Mouse (Mus musculus) CH12.LX (cell line): ENCODE measurements around the gene Gfod2. TPM values are rescaled to one million over a fixed set of nuclear protein-coding genes. Genes with fewer than 3 reads are reported as not detected.

Experiments used
- DNase-seq: peaks from one replicate; pipeline ENCODE4 v3.0.0-alpha.2; 2013; ENCODE audit errors: extremely low read depth
- H3K27ac ChIP-seq: 2 replicates; pipeline ENCODE4 v1.5.1; 2012; ENCODE audit warnings: low read depth, mild to moderate bottlenecking, control low read depth, moderate library complexity; ENCODE audit not compliant: insufficient read depth
- H3K27me3 ChIP-seq: replicated peaks from 2 replicates; pipeline ENCODE3; 2012; ENCODE audit warnings: inconsistent platforms
- H3K36me3 ChIP-seq, 2 experiments: replicated peaks in 1 of 2; 2 replicates each; pipeline versions ENCODE3 to v1.6.1; 2012; ENCODE audit warnings: inconsistent platforms in 1 of 2, low read length in 1 of 2, mild to moderate bottlenecking in 1 of 2, mixed read lengths in 1 of 2, moderate library complexity in 1 of 2; ENCODE audit not compliant: control insufficient read depth in 1 of 2, insufficient read depth in 1 of 2
- H3K4me1 ChIP-seq, 2 experiments: 2 replicates each; pipeline ENCODE4 v1.6.1; 2012; ENCODE audit warnings: inconsistent platforms in 1 of 2, moderate library complexity in 1 of 2; ENCODE audit not compliant: insufficient read depth in 2 of 2, control insufficient read depth in 1 of 2
- H3K4me2 ChIP-seq: 2 replicates; pipeline ENCODE4 v1.6.1; 2012; ENCODE audit warnings: low read depth, mild to moderate bottlenecking, control low read depth; ENCODE audit not compliant: poor library complexity, insufficient read depth, severe bottlenecking
- H3K4me3 ChIP-seq, 3 experiments: fragments of 150-350 bp in 1 of 3; sonication (generic) in 1 of 3; replicated peaks in 1 of 3; 2 replicates each; pipeline versions ENCODE3 to v1.5.1; 2011 to 2012; ENCODE audit warnings: low read depth in 2 of 3, low read length in 2 of 3, mild to moderate bottlenecking in 2 of 3, moderate library complexity in 2 of 3, control low read depth in 1 of 3, improper control_type of control experiment in 1 of 3, inconsistent platforms in 1 of 3, mixed read lengths in 1 of 3; ENCODE audit not compliant: poor library complexity in 1 of 3
- H3K79me2 ChIP-seq: replicated peaks from 2 replicates; pipeline ENCODE4 v1.6.1; 2012; ENCODE audit warnings: mild to moderate bottlenecking, moderate library complexity; ENCODE audit not compliant: control insufficient read depth, poor library complexity, insufficient read depth, severe bottlenecking; ENCODE audit errors: extremely low read depth
- H3K9ac ChIP-seq: 2 replicates; pipeline ENCODE4 v1.6.1; 2012; ENCODE audit warnings: low read depth, mild to moderate bottlenecking, control low read depth, moderate library complexity; ENCODE audit not compliant: insufficient read depth
- H3K9me3 ChIP-seq: replicated peaks from 2 replicates; pipeline ENCODE3; 2012; ENCODE audit warnings: low read length, inconsistent platforms, mixed read lengths
- BHLHE40 ChIP-seq: IDR thresholded peaks from 2 replicates; pipeline ENCODE4 v1.6.1; 2011; ENCODE audit warnings: mild to moderate bottlenecking, low read depth, low read length, improper control_type of control experiment
- ELF1 ChIP-seq: IDR thresholded peaks from 2 replicates; pipeline ENCODE4 v1.6.1; 2014; ENCODE audit warnings: low read depth, mild to moderate bottlenecking, inconsistent platforms, low read length, improper control_type of control experiment
- EP300 ChIP-seq: IDR thresholded peaks from 2 replicates; pipeline ENCODE4 v1.6.1; 2011; ENCODE audit warnings: low read length, improper control_type of control experiment
- HCFC1 ChIP-seq: IDR thresholded peaks from 2 replicates; pipeline ENCODE4 v1.6.1; 2012; ENCODE audit warnings: low read depth, mild to moderate bottlenecking, inconsistent platforms, low read length, improper control_type of control experiment
- IRF4 ChIP-seq: IDR thresholded peaks from 2 replicates; pipeline ENCODE4 v1.6.1; 2014; ENCODE audit warnings: low read depth, mild to moderate bottlenecking, inconsistent platforms, low read length, improper control_type of control experiment
- JUND ChIP-seq: conservative IDR thresholded peaks from 2 replicates; pipeline ENCODE4 v1.6.1; 2011; ENCODE audit warnings: low read depth, low read length, improper control_type of control experiment
- KAT2A ChIP-seq: IDR thresholded peaks from 2 replicates; pipeline ENCODE4 v1.6.1; 2012; ENCODE audit warnings: low read length, improper control_type of control experiment, inconsistent platforms; ENCODE audit not compliant: insufficient replicate concordance
- MAZ ChIP-seq: IDR thresholded peaks from 2 replicates; pipeline ENCODE4 v1.6.1; 2012; ENCODE audit warnings: low read depth, mild to moderate bottlenecking, inconsistent platforms, low read length, improper control_type of control experiment, moderate library complexity
- MXI1 ChIP-seq: IDR thresholded peaks from 2 replicates; pipeline ENCODE4 v1.6.1; 2011; ENCODE audit warnings: mild to moderate bottlenecking, low read depth, low read length, improper control_type of control experiment
- NELFE ChIP-seq: IDR thresholded peaks from 2 replicates; pipeline ENCODE4 v1.6.1; 2011; ENCODE audit warnings: low read depth, low read length, improper control_type of control experiment
- NRF1 ChIP-seq: IDR thresholded peaks from 2 replicates; pipeline ENCODE4 v1.6.1; 2014; ENCODE audit warnings: low read depth, mild to moderate bottlenecking, inconsistent platforms, low read length, improper control_type of control experiment, moderate library complexity
- SIN3A ChIP-seq: IDR thresholded peaks from 2 replicates; pipeline ENCODE4 v1.6.1; 2012; ENCODE audit warnings: low read length, improper control_type of control experiment, inconsistent platforms
- TCF12 ChIP-seq: IDR thresholded peaks from 2 replicates; pipeline ENCODE4 v1.6.1; 2014; ENCODE audit warnings: low read depth, mild to moderate bottlenecking, inconsistent platforms, low read length, improper control_type of control experiment
- UBTF ChIP-seq: IDR thresholded peaks from 2 replicates; pipeline ENCODE4 v1.6.1; 2012; ENCODE audit warnings: low read depth, mild to moderate bottlenecking, inconsistent platforms, low read length, improper control_type of control experiment, moderate library complexity
- USF1 ChIP-seq: IDR thresholded peaks from 2 replicates; pipeline ENCODE4 v1.6.1; 2014; ENCODE audit warnings: low read depth, mild to moderate bottlenecking, inconsistent platforms, low read length, improper control_type of control experiment
- ZC3H11A ChIP-seq: IDR thresholded peaks from 2 replicates; pipeline ENCODE4 v1.6.1; 2012; ENCODE audit warnings: low read depth, mild to moderate bottlenecking, inconsistent platforms, low read length, improper control_type of control experiment
- ZMIZ1 ChIP-seq: IDR thresholded peaks from 2 replicates; pipeline ENCODE4 v1.6.1; 2012; ENCODE audit warnings: low read depth, mild to moderate bottlenecking, inconsistent platforms, low read length, improper control_type of control experiment
- ZNF384 ChIP-seq: IDR thresholded peaks from 2 replicates; pipeline ENCODE4 v1.6.1; 2012; ENCODE audit warnings: low read depth, low read length, improper control_type of control experiment, inconsistent platforms
- dilution Hi-C: fragments of 300-500 bp; cut with MboI; formaldehyde crosslinking; loops from 2 replicates; pipeline ENCODE4 v1.14.3; 2020; ENCODE audit warnings: low sequenced_read_pairs; ENCODE audit not compliant: extremely low pct_unique_long_range_greater_than_20kb, extremely low pct_ligation_motif_present
- in situ Hi-C: fragments of 300-500 bp; cut with MboI; formaldehyde crosslinking; loops from 3 replicates; pipeline ENCODE4 v1.14.3; 2019; ENCODE audit warnings: low sequenced_read_pairs, low pct_ligation_motif_present, low pct_unique_long_range_greater_than_20kb, mixed read lengths
- polyA plus RNA-seq: library from polyadenylated mRNA; unstranded; fragments of >175 nt; gene quantifications from 2 replicates; pipeline ENCODE4 v1.2.1, GENCODE M21; 2012; ENCODE audit warnings: low read depth; ENCODE audit not compliant: insufficient read length
- total RNA-seq, 2 experiments: library from RNA; depleted of rRNA; stranded (reverse); fragments of 300-350 nt in 1 of 2; fragments of >200 nt in 1 of 2; gene quantifications; 2 replicates each; pipeline ENCODE4 v1.2.3; 2012 to 2014

Gene Gfod2
- total and polyA plus RNA-seq, 3 experiments, result 1.7 to 3.1 (median 3.1) TPM

- H3K27ac ChIP-seq, result no peak overlapping the region
- peaks cover 85 to 95% of the 10 kb centered on the region in 2 experiments for H3K36me3 ChIP-seq
- peaks cover 8% of the 10 kb centered on the region for H3K9me3 ChIP-seq
- H3K4me3 ChIP-seq, result no peak overlapping the region
- H3K79me2 ChIP-seq, result no peaks in the 10 kb centered on the region
- no peak overlapping the region for H3K4me2 ChIP-seq
- DNase-seq, result no peak
- no peaks in the 10 kb centered on the region for H3K27me3 ChIP-seq
- TF ChIP-seq JUND, result no peak
- no peak for TF ChIP-seq EP300
- TF ChIP-seq NELFE, result no peak
- no peak for TF ChIP-seq ELF1
- no peak for TF ChIP-seq USF1
- TF ChIP-seq HCFC1, result no peak
- TF ChIP-seq SIN3A, result no peak
- no peak for TF ChIP-seq MAZ
- TF ChIP-seq UBTF, result no peak
- TF ChIP-seq KAT2A, result no peak
- no peak for TF ChIP-seq TCF12
- TF ChIP-seq NRF1, result no peak
- no peak for TF ChIP-seq IRF4
- no peak for TF ChIP-seq MXI1
- no peak for TF ChIP-seq ZC3H11A
- peaks cover 6 to 13% of the 10 kb centered on the region in 2 experiments; a peak in 3 of 4 replicates for H3K4me1 ChIP-seq
- H3K9ac ChIP-seq, result no peak overlapping the region
- dilution Hi-C loops (no loop called here), in situ Hi-C loops (no loop called here)
Measured at GRCm38 (mm10) chr8:105695080-105695780, 63.2 kb downstream of the Gfod2 start.

- H3K79me2 ChIP-seq, result no peaks in the 10 kb centered on the region
- H3K9me3 ChIP-seq, result peaks cover 8% of the 10 kb centered on the region
- H3K4me2 ChIP-seq, result no peak overlapping the region
- no peak overlapping the region for H3K27ac ChIP-seq
- in situ Hi-C loops (no loop called here), dilution Hi-C loops (no loop called here)
- H3K27me3 ChIP-seq, result no peaks in the 10 kb centered on the region
- no peak overlapping the region for H3K4me3 ChIP-seq
- no peak overlapping the region for H3K9ac ChIP-seq
- DNase-seq, result no peak
- TF ChIP-seq ZNF384, result no peak
- TF ChIP-seq BHLHE40, result no peak
- no peak for TF ChIP-seq ZMIZ1
- TF ChIP-seq SIN3A, result no peak
- peaks cover 0 to 3% of the 10 kb centered on the region in 2 experiments; a peak in 2 of 4 replicates for H3K4me1 ChIP-seq
- H3K36me3 ChIP-seq, result peaks cover 92 to 99% of the 10 kb centered on the region in 2 experiments
Measured at GRCm38 (mm10) chr8:105694051-105694799, 64.2 kb downstream of the Gfod2 start.
